Mouse (Mus musculus): ENCODE measurements at regions not wholly inside any gene's neighbourhood (a gene's known extent, or its start where the extent isn't known, plus 50 kb on each side); places are given as distances from the start of the nearest gene placed in this dataset.

GRCm38 (mm10) chr6:111913771-111914405 is 359.7 kb upstream of the Lmcd1 start:
- no peak overlapping the region for H3K9ac ChIP-seq (ENCODE audit: low read length)
- H3K27ac ChIP-seq (replicated peaks in 1 of 2; ENCODE audit: control insufficient read depth in 1 of 2, insufficient read depth in 1 of 2, low read depth in 2 of 2, low read length in 2 of 2), result no peak overlapping the region
- no peaks in the 10 kb centered on the region for H3K27me3 ChIP-seq (ENCODE audit: control insufficient read depth, insufficient read depth, low read length)
- no peaks in the 10 kb centered on the region for H3K9me3 ChIP-seq (ENCODE audit: control insufficient read depth, low read length)
- H3K4me1 ChIP-seq (ENCODE audit: control insufficient read depth in 2 of 2, insufficient read depth in 2 of 2, low read length in 2 of 2), result no peaks in the 10 kb centered on the region
- no peak overlapping the region for H3K4me3 ChIP-seq (ENCODE audit: control insufficient read depth in 1 of 2, insufficient read depth in 1 of 2, low read depth in 1 of 2, low read length in 2 of 2)
- no peak overlapping the region for H3K4me2 ChIP-seq (ENCODE audit: low read length)
- no peak for ATAC-seq (ENCODE audit: insufficient number of reproducible peaks, insufficient read depth, low FRiP score, low read depth)
- H3K36me3 ChIP-seq (ENCODE audit: control insufficient read depth, insufficient read depth, low read length), result no peaks in the 10 kb centered on the region
- WGBS, result 82% methylated on average over 11 of the region's 11 CpGs

- WGBS, result 70% methylated on average over 6 of the region's 6 CpGs
- no peaks in the 10 kb centered on the region for H3K9me3 ChIP-seq (ENCODE audit: control insufficient read depth, low read length)
Measured at GRCm38 (mm10) chr6:111917248-111917721, 356.3 kb upstream of the Lmcd1 start.

GRCm38 (mm10) chr6:111917868-111918597 is 355.5 kb upstream of the Lmcd1 start:
- Histone ChIP-seq H3K36me3 (ENCODE audit: control insufficient read depth, insufficient read depth, low read length) (no peaks in the 10 kb centered on the region), H3K27me3 (ENCODE audit: control insufficient read depth, insufficient read depth, low read length) (no peaks in the 10 kb centered on the region), H3K4me3 (ENCODE audit: control insufficient read depth in 1 of 2, insufficient read depth in 1 of 2, low read depth in 1 of 2, low read length in 2 of 2) (no peak overlapping the region), H3K9ac (ENCODE audit: low read length) (no peak overlapping the region), H3K9me3 (ENCODE audit: control insufficient read depth, low read length) (no peaks in the 10 kb centered on the region), H3K27ac (replicated peaks in 1 of 2; ENCODE audit: control insufficient read depth in 1 of 2, insufficient read depth in 1 of 2, low read depth in 2 of 2, low read length in 2 of 2) (no peak overlapping the region), H3K4me2 (ENCODE audit: low read length) (no peak overlapping the region), H3K4me1 (ENCODE audit: control insufficient read depth in 2 of 2, insufficient read depth in 2 of 2, low read length in 2 of 2) (no peaks in the 10 kb centered on the region)
- no peak for ATAC-seq (ENCODE audit: insufficient number of reproducible peaks, insufficient read depth, low FRiP score, low read depth)
- WGBS, result 70% methylated on average over 3 of the region's 3 CpGs

More at GRCm38 (mm10) chr6:111917248-111917721, 356.3 kb upstream of the Lmcd1 start:
- H3K4me3 ChIP-seq (ENCODE audit: control insufficient read depth in 1 of 2, insufficient read depth in 1 of 2, low read depth in 1 of 2, low read length in 2 of 2), result no peak overlapping the region
- H3K4me1 ChIP-seq (ENCODE audit: control insufficient read depth in 2 of 2, insufficient read depth in 2 of 2, low read length in 2 of 2), result no peaks in the 10 kb centered on the region
- H3K27ac ChIP-seq (replicated peaks in 1 of 2; ENCODE audit: control insufficient read depth in 1 of 2, insufficient read depth in 1 of 2, low read depth in 2 of 2, low read length in 2 of 2), result no peak overlapping the region
- H3K27me3 ChIP-seq (ENCODE audit: control insufficient read depth, insufficient read depth, low read length), result no peaks in the 10 kb centered on the region
- H3K4me2 ChIP-seq (ENCODE audit: low read length), result no peak overlapping the region
- H3K9ac ChIP-seq (ENCODE audit: low read length), result no peak overlapping the region
- H3K36me3 ChIP-seq (ENCODE audit: control insufficient read depth, insufficient read depth, low read length), result no peaks in the 10 kb centered on the region
- ATAC-seq (ENCODE audit: insufficient number of reproducible peaks, insufficient read depth, low FRiP score, low read depth), result no peak

GRCm38 (mm10) chr6:111932596-111932995 is 341.0 kb upstream of the Lmcd1 start:
- Histone ChIP-seq H3K27ac (replicated peaks in 1 of 2; ENCODE audit: control insufficient read depth in 1 of 2, insufficient read depth in 1 of 2, low read depth in 2 of 2, low read length in 2 of 2) (no peak overlapping the region), H3K9ac (ENCODE audit: low read length) (no peak overlapping the region), H3K27me3 (ENCODE audit: control insufficient read depth, insufficient read depth, low read length) (no peaks in the 10 kb centered on the region), H3K4me1 (ENCODE audit: control insufficient read depth in 2 of 2, insufficient read depth in 2 of 2, low read length in 2 of 2) (no peaks in the 10 kb centered on the region), H3K36me3 (ENCODE audit: control insufficient read depth, insufficient read depth, low read length) (no peaks in the 10 kb centered on the region), H3K4me3 (ENCODE audit: control insufficient read depth in 1 of 2, insufficient read depth in 1 of 2, low read depth in 1 of 2, low read length in 2 of 2) (no peak overlapping the region), H3K4me2 (ENCODE audit: low read length) (no peak overlapping the region), H3K9me3 (ENCODE audit: control insufficient read depth, low read length) (no peaks in the 10 kb centered on the region)
- 64% methylated on average over 2 of the region's 2 CpGs for whole genome bisulfite sequencing
- ATAC-seq (ENCODE audit: insufficient number of reproducible peaks, insufficient read depth, low FRiP score, low read depth), result no peak

GRCm38 (mm10) chr6:111954401-111954800 is 319.2 kb upstream of the Lmcd1 start:
- Histone ChIP-seq H3K36me3 (ENCODE audit: control insufficient read depth, insufficient read depth, low read length) (no peaks in the 10 kb centered on the region), H3K9ac (ENCODE audit: low read length) (no peak overlapping the region), H3K27me3 (ENCODE audit: control insufficient read depth, insufficient read depth, low read length) (no peaks in the 10 kb centered on the region), H3K4me3 (ENCODE audit: control insufficient read depth in 1 of 2, insufficient read depth in 1 of 2, low read depth in 1 of 2, low read length in 2 of 2) (no peak overlapping the region), H3K4me1 (ENCODE audit: control insufficient read depth in 2 of 2, insufficient read depth in 2 of 2, low read length in 2 of 2) (no peaks in the 10 kb centered on the region), H3K27ac (replicated peaks in 1 of 2; ENCODE audit: control insufficient read depth in 1 of 2, insufficient read depth in 1 of 2, low read depth in 2 of 2, low read length in 2 of 2) (no peak overlapping the region), H3K9me3 (ENCODE audit: control insufficient read depth, low read length) (no peaks in the 10 kb centered on the region), H3K4me2 (ENCODE audit: low read length) (no peak overlapping the region)
- ATAC-seq (ENCODE audit: insufficient number of reproducible peaks, insufficient read depth, low FRiP score, low read depth), result no peak
- 55% methylated on average over 1 of the region's 1 CpGs for WGBS

GRCm38 (mm10) chr6:111965766-111966165 is 307.8 kb upstream of the Lmcd1 start:
- H3K27ac ChIP-seq (replicated peaks in 1 of 2; ENCODE audit: control insufficient read depth in 1 of 2, insufficient read depth in 1 of 2, low read depth in 2 of 2, low read length in 2 of 2), result no peak overlapping the region
- no peaks in the 10 kb centered on the region for H3K27me3 ChIP-seq (ENCODE audit: control insufficient read depth, insufficient read depth, low read length)
- no peak for ATAC-seq (ENCODE audit: insufficient number of reproducible peaks, insufficient read depth, low FRiP score, low read depth)
- H3K4me3 ChIP-seq (ENCODE audit: control insufficient read depth in 1 of 2, insufficient read depth in 1 of 2, low read depth in 1 of 2, low read length in 2 of 2), result no peak overlapping the region
- no peaks in the 10 kb centered on the region for H3K4me1 ChIP-seq (ENCODE audit: control insufficient read depth in 2 of 2, insufficient read depth in 2 of 2, low read length in 2 of 2)
- no peak overlapping the region for H3K9ac ChIP-seq (ENCODE audit: low read length)
- no peaks in the 10 kb centered on the region for H3K36me3 ChIP-seq (ENCODE audit: control insufficient read depth, insufficient read depth, low read length)
- no peak overlapping the region for H3K4me2 ChIP-seq (ENCODE audit: low read length)
- WGBS, result 65% methylated on average over 3 of the region's 3 CpGs
- no peaks in the 10 kb centered on the region for H3K9me3 ChIP-seq (ENCODE audit: control insufficient read depth, low read length)

GRCm38 (mm10) chr6:111985452-111985851 is 288.1 kb upstream of the Lmcd1 start:
- H3K36me3 ChIP-seq (ENCODE audit: control insufficient read depth, insufficient read depth, low read length), result no peaks in the 10 kb centered on the region
- H3K9me3 ChIP-seq (ENCODE audit: control insufficient read depth, low read length), result no peaks in the 10 kb centered on the region
- no peak overlapping the region for H3K9ac ChIP-seq (ENCODE audit: low read length)
- no peak overlapping the region for H3K4me3 ChIP-seq (ENCODE audit: control insufficient read depth in 1 of 2, insufficient read depth in 1 of 2, low read depth in 1 of 2, low read length in 2 of 2)
- WGBS, result 39% methylated on average over 1 of the region's 1 CpGs
- no peaks in the 10 kb centered on the region for H3K27me3 ChIP-seq (ENCODE audit: control insufficient read depth, insufficient read depth, low read length)
- no peak for ATAC-seq (ENCODE audit: insufficient number of reproducible peaks, insufficient read depth, low FRiP score, low read depth)
- H3K4me2 ChIP-seq (ENCODE audit: low read length), result no peak overlapping the region
- H3K4me1 ChIP-seq (ENCODE audit: control insufficient read depth in 2 of 2, insufficient read depth in 2 of 2, low read length in 2 of 2), result no peaks in the 10 kb centered on the region
- H3K27ac ChIP-seq (replicated peaks in 1 of 2; ENCODE audit: control insufficient read depth in 1 of 2, insufficient read depth in 1 of 2, low read depth in 2 of 2, low read length in 2 of 2), result no peak overlapping the region
